22 mouse cellular contexts compared by ENCODE assay signal in the genomic region with DNA sequence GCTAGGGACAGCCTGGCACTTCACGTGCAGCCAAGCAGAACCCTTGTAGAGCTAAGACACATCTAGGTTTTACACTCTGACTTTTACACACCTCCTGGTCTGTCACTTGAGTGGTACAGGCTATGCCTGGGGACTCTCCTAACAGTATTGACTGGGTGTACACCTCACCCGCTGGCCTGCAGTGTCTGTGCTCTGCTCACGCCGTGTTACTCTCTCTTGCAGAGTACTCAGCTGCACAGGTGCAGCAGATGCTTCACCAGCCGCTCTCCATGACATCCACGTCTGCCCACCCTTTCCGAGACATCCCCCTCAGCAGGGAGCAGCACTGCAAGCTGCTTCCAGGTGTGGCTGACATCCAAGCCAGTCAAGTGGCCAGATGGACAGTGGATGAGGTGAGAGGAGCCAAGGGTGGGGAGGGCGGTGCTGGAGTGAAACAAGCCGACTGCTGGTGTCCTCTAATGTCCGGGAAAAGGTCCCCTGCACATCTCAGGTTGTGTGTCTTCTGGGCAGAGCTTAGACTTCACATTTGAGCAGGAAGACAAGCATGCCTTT.
A peak's percentile ranks its signal among the peaks of the same experiment; 100 is the strongest.
DNase-seq lines count a peak whose midpoint lies in the region; ATAC-seq and TF ChIP-seq lines count a peak whose summit lies in the region.
"Had no signal": no experiment of that assay in that cellular context is flagged by ENCODE, and none has a peak within 500 bp of the region (broad histone marks: within the 10 kb centered on the region; RNA-seq: fewer than 3 reads in every experiment).

No protein-coding gene starts in this region.

- H3K9ac ChIP-seq in hindbrain, embryonic 16.5 days (ENCODE audit: low read depth, low read length) = no peak overlapping the region
- H3K9ac ChIP-seq in hindbrain, embryonic 12.5 days = no peak overlapping the region
- H3K9ac ChIP-seq in midbrain, postnatal 0 days (replicated peaks; ENCODE audit: low read length, poor library complexity, severe bottlenecking) = no peak overlapping the region
- H3K9ac ChIP-seq in midbrain, embryonic 11.5 days (ENCODE audit: low read length) = no peak overlapping the region
- no peak overlapping the region for H3K9ac ChIP-seq in liver, embryonic 11.5 days (ENCODE audit: low read depth, low read length)
- H3K9ac ChIP-seq: forebrain, embryonic 12.5 days; liver, postnatal 0 days; midbrain, embryonic 15.5 days; stomach, embryonic 15.5 days had no signal

- WGBS in hindbrain, embryonic 16.5 days = 81% methylated on average over 10 of the region's 10 CpGs
- WGBS in hindbrain, embryonic 12.5 days = 80% methylated on average over 10 of the region's 10 CpGs
- 88% methylated on average over 10 of the region's 10 CpGs for WGBS in midbrain, postnatal 0 days
- WGBS in midbrain, embryonic 11.5 days = 88% methylated on average over 10 of the region's 10 CpGs
- WGBS in liver, embryonic 11.5 days = 78% methylated on average over 10 of the region's 10 CpGs

- no peak overlapping the region for H3K4me2 ChIP-seq in hindbrain, embryonic 16.5 days (ENCODE audit: low read length)
- H3K4me2 ChIP-seq in hindbrain, embryonic 12.5 days (replicated peaks) = no peak overlapping the region
- no peak overlapping the region for H3K4me2 ChIP-seq in midbrain, postnatal 0 days (ENCODE audit: low read depth, low read length, poor library complexity, severe bottlenecking)
- H3K4me2 ChIP-seq in midbrain, embryonic 11.5 days = no peak overlapping the region
- no peak overlapping the region for H3K4me2 ChIP-seq in liver, embryonic 11.5 days
- H3K4me2 ChIP-seq: forebrain, embryonic 12.5 days; midbrain, embryonic 15.5 days; stomach, embryonic 15.5 days had no signal

- H3K27ac ChIP-seq in hindbrain, embryonic 16.5 days (ENCODE audit: low read depth, low read length) = no peak overlapping the region
- H3K27ac ChIP-seq in hindbrain, embryonic 12.5 days = no peak overlapping the region
- H3K27ac ChIP-seq in midbrain, postnatal 0 days (ENCODE audit: low read depth, low read length) = no peak overlapping the region
- H3K27ac ChIP-seq in midbrain, embryonic 11.5 days (ENCODE audit: low read depth, low read length) = no peak overlapping the region
- no peak overlapping the region for H3K27ac ChIP-seq in liver, embryonic 11.5 days (ENCODE audit: low read depth, low read length)
- H3K27ac ChIP-seq: forebrain, embryonic 12.5 days; heart, adult 2 months; midbrain, embryonic 15.5 days; stomach, embryonic 15.5 days had no signal

- H3K4me1 ChIP-seq in hindbrain, embryonic 16.5 days (ENCODE audit: control insufficient read depth, insufficient read depth, low read depth, low read length) = no peaks in the 10 kb centered on the region
- no peaks in the 10 kb centered on the region for H3K4me1 ChIP-seq in hindbrain, embryonic 12.5 days
- H3K4me1 ChIP-seq in midbrain, postnatal 0 days (ENCODE audit: insufficient read depth, low read length) = no peaks in the 10 kb centered on the region
- H3K4me1 ChIP-seq in midbrain, embryonic 11.5 days (ENCODE audit: control insufficient read depth, insufficient read depth, low read length) = no peaks in the 10 kb centered on the region
- no peaks in the 10 kb centered on the region for H3K4me1 ChIP-seq in liver, embryonic 11.5 days (replicated peaks; ENCODE audit: control insufficient read depth, insufficient read depth, low read length)
- H3K4me1 ChIP-seq: forebrain, embryonic 12.5 days; midbrain, embryonic 15.5 days; stomach, embryonic 15.5 days had no signal

- H3K36me3 ChIP-seq in hindbrain, embryonic 16.5 days (ENCODE audit: control insufficient read depth, insufficient read depth, low read length) = no peaks in the 10 kb centered on the region
- H3K36me3 ChIP-seq in hindbrain, embryonic 12.5 days = no peaks in the 10 kb centered on the region
- H3K36me3 ChIP-seq in midbrain, postnatal 0 days (ENCODE audit: insufficient read depth, low read length) = no peaks in the 10 kb centered on the region
- H3K36me3 ChIP-seq in midbrain, embryonic 11.5 days (ENCODE audit: control insufficient read depth, insufficient read depth, low read length) = no peaks in the 10 kb centered on the region
- H3K36me3 ChIP-seq in liver, embryonic 11.5 days (ENCODE audit: control insufficient read depth, insufficient read depth, low read length) = no peaks in the 10 kb centered on the region
- H3K36me3 ChIP-seq: forebrain, embryonic 12.5 days; midbrain, embryonic 15.5 days; stomach, embryonic 15.5 days had no signal

- H3K4me3 ChIP-seq in hindbrain, embryonic 16.5 days (ENCODE audit: low read length) = no peak overlapping the region
- H3K4me3 ChIP-seq in hindbrain, embryonic 12.5 days = no peak overlapping the region
- no peak overlapping the region for H3K4me3 ChIP-seq in midbrain, postnatal 0 days (ENCODE audit: low read depth, low read length)
- no peak overlapping the region for H3K4me3 ChIP-seq in midbrain, embryonic 11.5 days (ENCODE audit: low read depth, low read length)
- H3K4me3 ChIP-seq in liver, embryonic 11.5 days (ENCODE audit: low read depth, low read length) = no peak overlapping the region
- H3K4me3 ChIP-seq: forebrain, embryonic 12.5 days; heart, adult 2 months; midbrain, embryonic 15.5 days; stomach, embryonic 15.5 days had no signal

- no peak for TF ChIP-seq CTCF in midbrain, postnatal 0 days (IDR thresholded peaks at IDR 0.05)

- H3K27me3 ChIP-seq in hindbrain, embryonic 16.5 days (replicated peaks; ENCODE audit: control insufficient read depth, insufficient read depth, low read length) = no peaks in the 10 kb centered on the region
- H3K27me3 ChIP-seq in hindbrain, embryonic 12.5 days = no peaks in the 10 kb centered on the region
- H3K27me3 ChIP-seq in midbrain, postnatal 0 days (ENCODE audit: insufficient read depth, low read length) = no peaks in the 10 kb centered on the region
- H3K27me3 ChIP-seq in midbrain, embryonic 11.5 days (ENCODE audit: control insufficient read depth, insufficient read depth, low read length) = no peaks in the 10 kb centered on the region
- no peaks in the 10 kb centered on the region for H3K27me3 ChIP-seq in liver, embryonic 11.5 days (replicated peaks; ENCODE audit: control insufficient read depth, insufficient read depth, low read length)
- H3K27me3 ChIP-seq: forebrain, embryonic 12.5 days; midbrain, embryonic 15.5 days; stomach, embryonic 15.5 days had no signal

- intact Hi-C loops in heart, postnatal 36 days (cut with DNase I) = no loop called here

- no peaks in the 10 kb centered on the region for H3K9me3 ChIP-seq in hindbrain, embryonic 16.5 days (ENCODE audit: control insufficient read depth, low read length)
- H3K9me3 ChIP-seq in hindbrain, embryonic 12.5 days (replicated peaks) = no peaks in the 10 kb centered on the region
- no peaks in the 10 kb centered on the region for H3K9me3 ChIP-seq in midbrain, postnatal 0 days (ENCODE audit: low read length)
- no peaks in the 10 kb centered on the region for H3K9me3 ChIP-seq in midbrain, embryonic 11.5 days (ENCODE audit: control insufficient read depth, low read length)
- H3K9me3 ChIP-seq in liver, embryonic 11.5 days (ENCODE audit: control insufficient read depth, low read length) = no peaks in the 10 kb centered on the region
- H3K9me3 ChIP-seq: forebrain, embryonic 12.5 days; midbrain, embryonic 15.5 days; stomach, embryonic 15.5 days had no signal

- ATAC-seq in hindbrain, embryonic 16.5 days = peak; percentile 70
- ATAC-seq in hindbrain, embryonic 12.5 days (ENCODE audit: low FRiP score) = no peak
- 0 out of 2 replicates have a peak, but pooled peaks have one; percentile 27 for ATAC-seq in midbrain, postnatal 0 days (ENCODE audit: low FRiP score)
- ATAC-seq in midbrain, embryonic 11.5 days (ENCODE audit: low FRiP score) = no peak
- no peak for ATAC-seq in liver, embryonic 11.5 days (replicated peaks; ENCODE audit: low FRiP score)
- ATAC-seq: liver, postnatal 0 days; midbrain, embryonic 15.5 days had no signal

- peak; percentile 28 for DNase-seq in midbrain, postnatal 0 days (ENCODE audit: low spot score)
- DNase-seq in midbrain, embryonic 11.5 days (ENCODE audit: low spot score, missing footprints) = no peak
- DNase-seq in cerebellum, adult 9-10 months = peak; percentile 45
- no peak for DNase-seq in liver, embryonic 11.5 days (ENCODE audit: low spot score)
- DNase-seq in heart, postnatal 36 days = no peak
- DNase-seq in layer of hippocampus, postnatal 36 days = no peak
- DNase-seq: adrenal gland, adult 8-10 months; gastrocnemius, postnatal 25 days; heart, adult 2 months; kidney, adult 11 months; kidney, postnatal 10 days; liver, postnatal 0 days; lung, postnatal 14 days; right cerebral cortex, adult 18-20 months; right cerebral cortex, postnatal 4 days; thymus, adult 18-20 months; thymus, postnatal 4 days had no signal

Comparison
In these comparisons a context has a peak if more than half of its experiments do, and no peak if none do; other contexts are left out.
1. ATAC-seq: peak in hindbrain, embryonic 16.5 days (single experiment) and midbrain, postnatal 0 days (single experiment); none in hindbrain, embryonic 12.5 days (single experiment), midbrain, embryonic 11.5 days (single experiment) and liver, embryonic 11.5 days (single experiment).
2. DNase-seq: peak in midbrain, postnatal 0 days (single experiment) and cerebellum, adult 9-10 months (single experiment); none in midbrain, embryonic 11.5 days (single experiment), liver, embryonic 11.5 days (single experiment), heart, postnatal 36 days (0 of 2) and layer of hippocampus, postnatal 36 days (0 of 2).